Mouse (Mus musculus): Measurements from ENCODE around the gene Gm11273.
"Not testable (repeated sequence)": the region's sequence is repeated elsewhere in the genome, so short reads cannot be mapped to it uniquely, and the experiment has no call there.

The Gm11273 gene

DNA sequence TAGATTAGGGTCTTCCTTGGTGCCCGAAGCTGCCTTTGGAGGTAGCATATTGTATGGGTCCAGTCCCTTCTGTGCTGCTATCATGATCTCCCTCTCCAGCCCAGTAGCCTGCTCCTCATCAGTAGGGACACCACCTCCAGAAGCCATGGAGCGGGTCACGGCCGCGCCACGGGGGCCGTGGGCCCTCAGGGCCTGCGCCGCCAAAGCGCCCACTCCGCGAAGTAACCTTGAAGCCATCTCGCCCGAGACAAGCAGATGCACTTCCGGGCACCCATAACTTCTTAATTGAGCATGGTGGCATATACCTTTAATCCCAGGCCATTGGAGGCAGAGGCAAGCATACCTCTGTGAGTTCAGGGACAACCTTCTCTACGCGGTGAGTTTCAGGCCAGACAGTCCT lies at the start of gene Gm11273:
Gene Gm11273, minus strand, starts transcription at position 237 of the 400 bp plus-strand sequence.
- DNase-seq, result not testable (repeated sequence)

DNA sequence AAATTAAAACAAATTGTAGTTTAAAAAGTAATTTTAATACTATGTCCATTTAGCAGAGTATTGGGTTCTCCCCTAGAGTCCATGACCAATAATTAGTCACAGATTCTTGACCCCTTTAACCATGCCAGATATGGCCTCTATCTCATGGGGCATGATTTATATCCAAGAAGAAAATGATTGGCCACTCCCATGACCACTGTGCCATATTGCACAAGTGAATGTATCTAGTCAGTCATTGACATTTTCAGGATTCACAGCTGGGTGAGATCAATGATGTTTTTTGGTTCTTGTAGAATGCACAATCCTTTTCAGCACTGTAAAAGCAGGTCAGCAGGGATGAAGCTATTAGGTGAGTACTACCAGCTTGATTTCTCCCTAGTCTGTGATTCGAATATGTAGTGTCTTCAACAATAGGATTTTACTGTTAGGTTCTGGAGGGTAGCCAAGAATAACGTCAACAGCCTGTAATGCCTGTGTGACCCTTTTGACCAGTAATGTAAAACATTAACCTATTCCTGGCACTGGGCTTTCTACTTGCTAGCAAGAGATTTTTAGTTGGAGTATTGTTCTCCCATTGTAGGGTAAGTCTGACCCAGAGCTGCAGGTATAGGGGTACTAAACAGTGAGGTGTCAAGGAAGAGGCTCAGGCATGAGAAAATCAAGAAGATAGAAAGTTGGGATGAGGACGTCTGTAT lies 49.3 kb upstream of the Gm11273 start:
- DNase-seq, result no peak

DNA sequence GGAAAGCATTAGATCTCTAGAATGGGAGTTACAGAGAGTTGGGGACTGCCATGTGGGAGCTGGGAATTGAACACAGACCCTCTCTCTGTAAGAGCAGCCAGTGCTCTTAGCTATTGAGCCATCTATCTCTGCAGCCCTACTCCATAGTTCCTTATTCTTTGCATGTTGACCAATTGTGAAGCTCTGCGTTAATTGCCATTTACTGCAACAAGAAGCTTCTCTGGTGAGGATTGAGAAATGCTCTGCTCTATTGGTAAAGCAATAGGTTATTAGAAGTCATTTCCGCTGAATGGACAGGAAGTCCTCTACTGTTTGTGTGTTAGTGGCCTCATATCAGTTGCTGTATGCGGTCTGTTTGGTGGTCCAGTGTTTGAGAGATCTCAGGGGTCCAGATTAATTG lies 48.3 kb upstream of the Gm11273 start:
- no peak for DNase-seq

DNA sequence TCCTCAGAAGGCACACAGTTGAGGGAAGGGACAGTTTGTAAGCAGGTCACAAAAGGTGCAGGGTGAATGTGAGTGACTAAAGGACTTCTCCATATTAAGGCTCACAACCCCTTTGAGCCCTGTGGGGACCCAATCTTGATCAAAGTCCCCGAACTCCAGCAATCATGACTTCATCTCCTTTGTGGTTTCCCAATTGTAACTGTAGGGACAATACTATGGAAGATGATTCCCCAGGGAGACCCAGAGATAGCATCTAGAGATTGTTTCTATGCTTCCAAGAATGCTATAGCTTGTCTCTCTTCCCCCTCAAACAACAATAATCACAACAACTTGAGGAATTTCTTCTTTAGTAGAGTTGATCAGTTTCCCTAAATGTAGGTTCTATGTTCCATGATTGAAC lies 41.5 kb upstream of the Gm11273 start, which contains the start of gene Olfr1366:
Gene Olfr1366, minus strand, starts transcription at position 101 of the 400 bp plus-strand sequence.
- no peak for DNase-seq

DNA sequence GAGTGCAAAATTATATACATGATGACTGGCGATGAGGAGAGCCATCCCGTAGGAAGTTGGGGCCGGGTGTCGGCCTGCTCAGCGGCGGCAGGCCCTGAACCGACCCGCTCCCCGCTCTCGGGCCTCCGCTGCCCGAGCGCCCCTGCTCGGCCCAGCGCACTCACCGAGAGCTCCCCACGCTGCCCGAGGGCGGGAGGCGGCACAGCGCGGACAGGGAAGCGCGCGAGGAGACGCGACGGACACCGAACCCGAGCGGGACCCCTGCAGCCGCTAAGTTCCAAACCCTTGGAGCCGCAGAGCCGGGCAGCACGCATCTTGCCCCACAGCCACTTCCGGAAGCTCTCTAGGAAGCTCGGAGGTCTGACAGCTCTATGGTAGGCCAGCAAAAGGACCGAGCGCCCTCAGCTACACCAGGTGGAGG lies 29.6 kb upstream of the Gm11273 start, which contains the start of gene Zkscan8:
Gene Zkscan8, minus strand, starts transcription at position 340 of the 421 bp plus-strand sequence.
- DNase-seq, result peak; percentile 72 to 84

DNA sequence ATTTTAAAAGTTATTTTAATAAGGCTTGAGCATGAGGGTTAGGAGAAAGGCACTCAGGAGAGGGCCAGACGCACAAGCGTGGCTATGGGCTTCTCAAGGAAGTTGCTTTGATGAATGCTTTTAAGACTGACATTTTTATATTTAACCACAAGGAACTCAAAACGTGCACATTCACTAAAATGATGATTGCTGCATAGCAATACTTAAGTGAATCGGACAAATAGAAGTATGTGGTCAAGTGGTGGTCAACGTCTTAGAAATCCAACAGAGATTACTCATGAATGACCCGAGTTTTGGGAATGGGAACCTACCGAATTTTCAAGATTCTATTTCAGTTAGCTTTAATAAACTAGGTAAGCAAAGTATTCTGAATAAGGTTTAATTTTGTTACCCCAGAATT lies 28.9 kb upstream of the Gm11273 start:
- no peak for DNase-seq

DNA sequence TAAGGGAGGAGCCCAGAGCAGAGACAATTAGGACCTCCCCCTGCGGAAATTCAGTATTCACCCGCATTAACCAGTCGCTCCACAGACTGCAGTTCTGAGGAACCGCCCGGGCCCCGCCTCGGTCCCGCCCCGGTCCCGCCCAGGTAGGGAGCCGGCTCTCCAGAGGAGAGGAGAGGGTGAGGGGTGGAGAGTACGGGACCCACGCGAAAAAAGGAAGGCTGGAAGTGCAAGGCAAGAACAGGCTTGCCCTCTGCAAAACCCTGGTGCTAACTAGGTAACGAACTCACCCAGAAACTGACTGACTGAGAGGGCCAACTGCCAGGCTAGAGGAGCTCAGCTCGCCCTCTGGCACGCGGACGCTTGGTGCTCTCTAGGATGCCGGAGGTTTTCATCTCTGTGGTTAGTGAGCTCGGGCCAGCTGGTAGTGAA lies 5.0 kb upstream of the Gm11273 start:
- peak; percentile 62 to 75 for DNase-seq

DNA sequence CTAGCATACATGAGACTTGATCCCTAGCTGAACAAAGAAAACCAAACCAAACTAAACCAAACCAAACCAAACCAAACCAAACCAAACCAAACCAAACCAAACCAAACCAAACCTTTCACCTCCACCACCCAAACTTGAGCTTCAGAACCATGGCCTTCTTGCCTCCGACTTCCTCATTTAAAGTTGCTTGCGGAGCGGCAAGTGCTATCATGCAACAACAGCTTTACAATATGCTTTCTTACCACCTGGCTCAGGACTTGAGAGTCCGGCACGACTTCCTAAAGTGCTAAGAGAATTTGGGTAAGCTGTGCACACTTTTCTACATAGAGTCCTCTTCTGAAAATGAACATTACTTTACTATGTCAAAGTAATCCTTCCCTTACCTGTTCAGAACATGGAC lies 1.1 kb upstream of the Gm11273 start:
- DNase-seq, result no peak

DNA sequence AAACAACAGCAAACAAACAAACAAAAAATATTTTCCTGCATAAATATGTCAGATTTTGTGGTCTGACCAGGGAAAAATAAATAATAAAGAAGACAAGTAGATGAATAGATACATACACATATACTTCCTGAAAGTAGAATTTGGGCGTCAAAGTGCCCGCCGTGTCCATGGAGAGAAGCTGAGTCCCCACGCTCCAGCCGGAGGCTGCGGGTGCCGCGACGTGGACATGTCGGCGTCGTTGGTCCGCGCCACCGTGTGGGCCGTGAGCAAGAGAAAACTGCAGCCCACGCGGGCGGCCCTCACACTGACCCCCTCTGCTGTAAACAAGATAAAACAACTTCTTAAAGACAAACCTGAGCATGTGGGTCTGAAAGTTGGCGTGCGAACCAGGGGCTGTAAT lies 6.1 kb downstream of the Gm11273 start, which contains the start of gene AK157302:
Gene AK157302, plus strand, starts transcription at position 144 of the 400 bp plus-strand sequence.
- DNase-seq, result peak in 1 of 2 experiments; percentile 6

DNA sequence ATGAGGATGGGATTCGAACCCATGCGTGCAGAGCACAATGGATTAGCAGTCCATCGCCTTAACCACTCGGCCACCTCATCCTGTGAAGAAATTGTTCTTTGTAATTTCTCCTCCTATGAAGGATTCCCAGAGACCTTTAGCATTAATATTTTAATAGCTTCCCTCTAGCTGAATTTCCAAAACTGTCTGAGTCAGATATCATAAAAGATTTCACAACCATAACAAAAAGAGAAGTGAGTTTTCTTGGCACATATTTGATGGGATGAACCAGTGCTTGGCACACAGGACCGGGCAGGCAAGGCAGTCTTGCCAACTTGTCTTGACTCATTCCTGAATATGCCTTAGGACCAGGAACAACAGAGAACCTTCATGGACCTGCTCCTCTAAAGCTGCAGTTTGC lies 8.4 kb downstream of the Gm11273 start:
- DNase-seq, result no peak

DNA sequence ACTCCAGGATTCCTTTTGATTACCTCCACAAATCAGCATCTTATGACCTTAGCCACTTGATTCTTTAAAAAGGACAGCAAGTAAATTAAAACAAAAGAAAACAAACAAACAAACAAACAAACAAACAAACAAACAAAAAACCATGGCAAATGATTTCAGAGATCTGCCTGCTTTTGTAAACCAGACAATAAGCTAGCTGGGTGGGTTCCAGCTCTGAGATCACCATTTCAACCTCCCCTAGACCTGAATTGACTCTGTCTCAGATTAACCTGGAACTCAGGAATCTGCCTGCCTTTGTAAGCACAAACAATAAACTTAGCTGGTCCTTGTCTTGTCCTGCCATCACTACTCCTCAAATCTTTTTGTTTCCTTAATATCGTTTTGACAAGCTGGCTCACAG lies 14.3 kb downstream of the Gm11273 start:
- DNase-seq, result no peak

DNA sequence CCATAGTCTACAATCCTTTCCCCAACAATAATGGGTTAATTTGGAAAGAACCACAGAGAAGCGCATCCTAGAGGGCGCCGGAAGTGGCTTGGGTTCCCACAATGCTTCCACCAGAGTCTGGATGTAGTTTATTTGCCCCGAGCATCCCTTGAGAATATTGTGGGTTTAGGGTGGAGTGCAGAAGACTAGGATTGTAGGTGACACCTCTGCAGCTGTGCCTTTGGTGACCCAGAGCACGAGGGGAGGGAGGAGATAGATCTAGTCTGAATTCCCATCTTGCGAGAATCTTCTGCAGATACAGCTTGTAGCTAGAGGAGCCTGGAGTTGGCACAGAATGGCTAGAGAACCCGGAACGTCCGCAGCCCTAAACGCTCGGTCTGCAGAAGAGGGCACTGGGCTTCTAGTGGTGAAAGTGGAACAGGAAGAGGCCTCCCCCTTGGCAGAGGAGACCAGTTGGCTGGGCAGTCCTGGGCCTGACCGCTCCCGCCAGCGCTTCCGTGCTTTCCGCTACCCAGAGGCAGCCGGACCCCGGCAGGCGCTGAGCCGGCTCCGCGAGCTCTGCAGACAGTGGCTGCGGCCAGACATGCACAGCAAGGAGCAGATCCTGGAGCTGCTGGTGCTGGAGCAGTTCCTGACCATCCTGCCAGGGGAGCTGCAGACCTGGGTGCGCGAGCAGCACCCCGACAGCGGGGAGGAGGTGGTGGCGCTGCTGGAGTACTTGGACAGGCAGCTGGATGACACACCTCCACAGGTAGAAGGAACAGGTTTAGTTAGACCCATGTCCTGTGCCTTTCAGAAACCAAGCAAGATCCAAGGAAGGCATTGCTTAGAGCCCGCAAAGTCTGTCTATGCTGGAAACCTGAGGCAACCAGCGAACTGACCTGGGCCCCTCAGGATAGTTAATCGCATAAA lies 22.2 kb downstream of the Gm11273 start, which contains the start of the genes Zkscan4 and Gm10065:
Gene Zkscan4, plus strand, starts transcription at position 149 of the 912 bp plus-strand sequence.
Gene Gm10065, minus strand, starts transcription at position 683 of the 912 bp plus-strand sequence.
- DNase-seq, result peak in 1 of 2 experiments; percentile 2

DNA sequence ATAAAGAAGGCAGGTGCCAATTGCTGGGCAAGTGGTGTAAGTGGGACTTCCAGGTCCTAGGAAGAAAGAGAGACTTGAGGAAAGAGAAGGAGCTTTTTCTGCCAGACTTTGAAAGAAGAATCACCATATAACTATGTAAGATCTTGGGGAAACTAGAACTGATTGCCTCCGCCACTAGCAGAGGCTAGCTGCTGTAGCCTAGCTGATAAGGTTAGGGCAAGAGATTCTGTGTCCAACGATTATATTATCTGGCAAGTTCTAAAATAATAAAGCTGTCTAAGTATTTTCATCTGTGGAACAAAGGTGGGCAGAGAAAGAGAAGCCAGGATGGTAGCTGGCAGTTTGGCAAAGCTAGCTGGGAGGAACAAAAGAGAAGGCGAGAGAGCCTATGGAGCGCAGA lies 28.8 kb downstream of the Gm11273 start:
- DNase-seq, result no peak

DNA sequence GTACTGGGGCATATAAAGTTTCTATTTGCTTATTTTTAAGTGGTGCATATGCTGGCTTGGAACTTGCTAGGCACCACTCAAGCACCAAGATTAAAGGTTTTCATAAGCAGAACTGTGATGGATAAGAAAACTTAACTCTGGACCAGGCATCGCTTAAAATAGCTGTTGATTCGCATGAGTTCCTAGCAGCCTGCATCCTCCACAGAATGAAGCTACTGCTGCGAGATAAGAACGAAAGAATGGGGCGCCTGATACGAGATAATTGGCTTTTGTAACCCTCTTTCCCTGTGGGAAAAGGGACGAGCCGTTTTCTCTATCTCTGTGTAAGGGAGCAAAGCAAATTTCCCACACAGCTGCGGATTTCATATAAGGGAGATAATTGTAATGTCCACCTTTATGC lies 32.1 kb downstream of the Gm11273 start:
- DNase-seq, result no peak

DNA sequence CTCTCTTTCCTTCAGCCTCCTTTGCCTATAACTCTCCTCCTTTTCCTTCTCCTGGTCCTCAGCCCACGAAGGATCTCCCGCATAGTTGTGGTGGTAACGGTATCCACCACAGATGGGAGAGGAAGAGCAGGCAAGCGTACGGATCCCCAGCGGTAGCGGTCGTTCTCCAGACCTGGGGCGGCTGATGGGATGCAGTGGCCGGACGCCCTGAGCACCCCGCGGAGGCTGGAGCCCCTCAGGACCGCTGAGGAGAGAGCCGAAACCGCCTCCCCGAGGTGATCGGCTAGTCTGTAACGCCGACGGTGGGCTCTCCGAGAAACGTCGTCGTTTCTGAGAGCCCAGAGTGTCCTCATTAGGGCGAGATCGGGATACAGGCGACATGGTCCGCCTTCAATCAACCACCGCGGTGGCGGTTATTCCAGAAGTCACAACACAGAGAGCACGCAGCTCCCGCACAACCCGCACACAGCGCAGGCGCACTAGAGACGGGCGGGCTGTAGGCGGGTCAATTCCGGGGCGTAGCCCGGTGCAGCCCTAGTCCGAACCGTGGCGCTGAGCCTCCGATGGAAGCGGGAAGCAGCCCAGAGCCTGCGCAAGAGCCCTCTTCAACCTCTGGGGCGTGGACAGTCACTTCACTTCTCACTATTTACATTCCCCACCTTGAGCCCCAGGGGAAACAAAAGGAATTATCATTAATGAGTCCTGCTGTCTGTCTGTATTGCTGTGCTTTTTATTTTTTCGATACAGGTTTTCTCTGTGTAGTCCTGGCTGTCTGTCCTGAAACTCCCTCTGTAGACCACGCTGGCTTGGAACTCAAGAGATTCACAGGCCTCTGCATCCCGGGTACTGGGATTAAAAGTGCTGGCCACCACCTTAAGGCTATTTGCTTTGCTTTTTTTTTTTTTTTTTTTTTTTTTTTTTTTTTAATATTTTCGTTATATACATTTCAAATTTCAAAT lies 32.9 kb downstream of the Gm11273 start, which contains the start of gene Nkapl:
Gene Nkapl, minus strand, starts transcription at position 449 of the 959 bp plus-strand sequence.
- peak; percentile 45 to 64 for DNase-seq

DNA sequence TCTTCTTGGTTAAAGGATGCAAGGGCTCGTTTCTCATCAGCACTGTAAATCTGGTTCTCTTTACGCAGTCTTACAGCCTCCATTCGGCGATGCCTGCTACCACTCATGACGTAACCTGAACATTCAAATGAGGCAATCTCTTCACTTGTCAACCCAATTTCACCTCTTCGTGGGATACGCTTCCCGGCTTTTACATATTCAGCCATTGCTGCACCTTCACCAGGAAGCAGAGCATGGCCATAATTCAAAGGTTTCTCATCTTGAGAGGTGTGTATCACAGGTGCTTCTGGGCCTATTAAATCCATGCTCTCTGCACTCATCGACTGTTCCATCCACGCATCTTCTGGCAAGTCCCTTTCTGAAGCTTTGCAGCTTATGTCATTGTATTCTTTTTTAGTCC lies 33.9 kb downstream of the Gm11273 start:
- DNase-seq, result no peak

DNA sequence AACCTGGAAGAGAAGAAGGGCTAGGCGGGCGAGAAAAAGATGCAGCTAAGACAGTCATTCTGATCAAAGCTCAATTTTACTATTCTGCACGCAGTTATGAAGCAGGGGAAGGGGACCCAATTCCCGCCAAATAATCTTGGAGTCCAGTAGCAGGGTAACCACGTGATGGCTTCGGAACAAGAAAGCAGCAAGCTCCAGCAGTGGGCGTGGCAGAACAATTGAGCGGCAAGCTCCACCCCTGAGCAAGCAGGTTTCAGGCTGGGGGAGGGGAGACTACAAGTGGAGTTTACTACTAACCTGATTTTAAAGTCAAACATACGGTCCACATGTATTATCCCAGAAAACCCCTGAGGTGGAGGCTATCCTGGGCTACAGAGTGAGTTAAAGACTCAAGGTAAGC lies 38.7 kb downstream of the Gm11273 start:
- DNase-seq, result not testable (repeated sequence)

DNA sequence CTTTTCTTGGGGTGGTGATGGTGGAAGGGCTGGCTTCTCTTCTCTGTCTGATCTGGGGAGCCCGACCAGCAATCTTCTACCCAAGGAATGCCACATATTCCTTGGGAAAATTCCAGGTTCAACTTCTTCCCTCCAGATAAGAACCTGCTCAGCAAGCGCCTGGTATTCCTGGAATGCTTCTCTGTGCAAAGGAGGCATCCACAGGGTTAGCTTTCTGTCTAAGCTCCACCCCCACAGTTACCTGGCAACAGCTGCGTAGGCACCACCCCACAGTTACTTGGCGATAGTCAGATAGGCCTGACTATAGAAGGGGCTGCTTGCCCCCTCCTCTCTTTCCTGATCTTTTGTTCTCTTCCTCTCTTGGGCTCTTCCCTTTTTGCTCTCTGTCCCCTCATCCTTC lies 44.9 kb downstream of the Gm11273 start:
- no peak for DNase-seq

DNA sequence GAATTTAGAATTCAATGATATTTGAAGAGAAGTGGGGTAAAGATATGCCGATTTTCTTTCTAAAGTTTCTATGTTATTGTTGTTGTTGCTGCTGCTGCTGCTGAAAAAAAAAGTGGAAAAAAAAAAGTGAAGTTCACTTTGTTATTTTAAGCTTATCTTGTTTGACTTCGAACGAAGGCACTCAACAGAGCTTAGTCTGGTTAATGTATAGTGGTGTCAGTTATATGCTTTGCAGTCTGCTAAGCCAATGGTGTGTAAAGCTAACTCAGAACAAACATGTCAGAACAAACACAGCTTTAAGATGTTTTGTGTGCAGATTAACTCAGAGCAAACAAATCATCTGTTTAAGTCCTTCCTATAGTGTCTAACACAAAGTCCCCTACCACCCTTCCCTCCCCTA lies 47.1 kb downstream of the Gm11273 start:
- no peak for DNase-seq

DNA sequence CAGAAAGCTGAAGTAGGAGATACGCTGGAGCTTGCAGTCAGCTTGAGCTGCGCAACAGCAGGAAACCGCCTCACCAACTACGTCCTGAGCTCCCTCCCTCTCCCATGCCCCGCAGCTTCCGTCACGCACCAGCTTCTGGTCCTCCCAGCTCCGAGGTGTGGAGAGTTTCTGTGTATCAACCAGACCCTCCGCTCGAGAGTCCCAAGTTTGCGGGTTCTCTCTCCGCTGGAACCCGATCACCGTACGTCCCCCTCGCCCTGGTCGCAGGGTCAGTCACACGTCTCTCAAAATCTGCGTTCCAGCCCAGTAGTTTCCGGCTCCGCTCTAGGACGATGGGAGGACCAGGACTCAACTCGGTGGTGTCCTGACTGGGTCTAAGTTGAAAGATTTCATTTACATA lies 47.8 kb downstream of the Gm11273 start, which contains the start of gene Zscan26:
Gene Zscan26, minus strand, starts transcription at position 282 of the 400 bp plus-strand sequence.
- peak; percentile 59 to 76 for DNase-seq

DNA sequence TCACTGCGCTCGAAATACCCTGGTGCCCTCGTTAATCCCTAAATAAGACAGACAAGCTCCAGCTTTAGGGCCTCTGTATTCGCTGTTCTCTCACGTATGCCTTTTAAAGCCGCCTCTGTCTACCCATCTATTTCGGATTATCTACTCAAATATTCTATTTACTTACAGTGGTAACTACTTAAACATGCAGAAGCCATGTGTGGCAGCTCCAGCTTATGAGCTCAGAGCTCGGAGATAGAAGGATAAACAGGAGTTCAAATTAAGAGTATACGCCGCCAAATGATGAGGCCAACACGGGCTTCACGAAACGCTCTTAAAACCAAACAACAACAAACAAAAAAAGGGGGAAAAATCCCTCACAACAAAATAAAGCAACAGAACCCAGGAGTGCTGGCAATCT lies 48.2 kb downstream of the Gm11273 start:
- DNase-seq, result no peak
